Mouse (Mus musculus) lung, postnatal 36 days (tissue): ENCODE measurements around the gene St3gal5.
A peak's percentile ranks its signal among the peaks of the same experiment; 100 is the strongest.

Experiments
- DNase-seq: peaks from one replicate; pipeline ENCODE4 v3.0.0; 2022; ENCODE audit warnings: mixed read lengths

The St3gal5 gene

GRCm38 (mm10) chr6:72164321-72165275, 67.2 kb downstream of the St3gal5 start:
- DNase-seq: peak; percentile 95

- no peak for DNase-seq
Observed at GRCm38 (mm10) chr6:72165907-72166306, 68.5 kb downstream of the St3gal5 start.

- DNase-seq: no peak
Observed at GRCm38 (mm10) chr6:72171391-72171790, 74.0 kb downstream of the St3gal5 start.

- no peak for DNase-seq
Observed at GRCm38 (mm10) chr6:72173350-72173749, 76.0 kb downstream of the St3gal5 start.

DNA sequence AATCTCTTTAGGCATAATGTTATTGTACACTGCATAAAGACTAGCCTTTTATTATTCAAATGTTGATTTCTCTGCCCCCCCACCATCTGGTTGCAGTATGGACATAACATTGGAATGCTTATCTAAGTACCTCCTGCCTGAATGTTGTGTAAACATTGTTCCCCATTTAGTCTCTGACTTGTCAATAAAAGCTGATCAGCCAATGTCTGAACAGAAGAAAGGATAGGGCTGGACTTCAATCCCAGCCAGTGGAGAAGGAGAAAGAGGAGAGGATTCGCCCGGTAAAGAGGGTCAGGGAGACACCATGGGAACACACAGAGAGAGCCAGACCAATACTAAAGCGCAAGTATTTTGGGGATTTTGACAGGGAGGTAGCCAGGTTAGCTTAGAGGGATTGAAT, 78.0 kb downstream of the St3gal5 start:
- no peak for DNase-seq

DNA sequence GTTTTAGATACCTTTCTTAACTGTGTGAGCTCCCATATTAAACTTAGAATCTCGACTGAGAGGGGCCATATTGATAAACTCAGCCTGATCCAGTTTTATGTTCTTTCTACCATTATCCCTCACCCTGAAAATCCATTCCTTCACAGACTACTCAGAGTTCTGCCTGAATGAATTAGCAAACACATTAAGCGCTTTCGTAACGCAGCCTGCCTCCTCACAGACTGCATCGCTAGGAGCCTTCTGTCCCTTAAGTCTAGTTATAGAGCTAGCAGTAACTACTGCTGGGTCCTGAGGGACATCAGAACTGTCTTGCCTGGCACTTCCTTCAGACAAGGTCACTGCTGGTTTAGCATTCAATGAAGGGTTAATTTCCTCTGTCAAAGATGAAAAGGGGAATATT, 78.6 kb downstream of the St3gal5 start:
- no peak for DNase-seq

- DNase-seq: peak; percentile 27
Observed at GRCm38 (mm10) chr6:72177417-72177816, 80.0 kb downstream of the St3gal5 start.

DNA sequence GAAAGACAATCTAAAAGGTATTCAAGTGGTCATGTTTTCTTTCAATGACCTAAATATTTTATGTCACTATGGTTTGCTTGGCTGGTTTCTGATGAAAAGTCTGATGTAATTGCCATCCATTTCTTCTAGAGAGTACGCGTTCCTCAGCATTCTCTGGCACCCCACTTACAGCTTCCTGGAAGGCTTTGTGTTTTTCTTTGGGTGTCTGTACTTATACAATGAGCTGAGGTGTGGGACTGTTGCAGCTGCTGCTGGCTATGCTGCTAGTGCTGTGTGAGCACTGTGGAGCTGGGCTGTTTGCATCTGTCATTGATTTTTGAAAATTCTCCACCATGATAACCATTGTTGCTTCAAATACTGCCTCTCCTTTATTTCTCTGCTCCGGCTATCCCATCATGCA, 81.6 kb downstream of the St3gal5 start:
- DNase-seq: peak; percentile 50

DNA sequence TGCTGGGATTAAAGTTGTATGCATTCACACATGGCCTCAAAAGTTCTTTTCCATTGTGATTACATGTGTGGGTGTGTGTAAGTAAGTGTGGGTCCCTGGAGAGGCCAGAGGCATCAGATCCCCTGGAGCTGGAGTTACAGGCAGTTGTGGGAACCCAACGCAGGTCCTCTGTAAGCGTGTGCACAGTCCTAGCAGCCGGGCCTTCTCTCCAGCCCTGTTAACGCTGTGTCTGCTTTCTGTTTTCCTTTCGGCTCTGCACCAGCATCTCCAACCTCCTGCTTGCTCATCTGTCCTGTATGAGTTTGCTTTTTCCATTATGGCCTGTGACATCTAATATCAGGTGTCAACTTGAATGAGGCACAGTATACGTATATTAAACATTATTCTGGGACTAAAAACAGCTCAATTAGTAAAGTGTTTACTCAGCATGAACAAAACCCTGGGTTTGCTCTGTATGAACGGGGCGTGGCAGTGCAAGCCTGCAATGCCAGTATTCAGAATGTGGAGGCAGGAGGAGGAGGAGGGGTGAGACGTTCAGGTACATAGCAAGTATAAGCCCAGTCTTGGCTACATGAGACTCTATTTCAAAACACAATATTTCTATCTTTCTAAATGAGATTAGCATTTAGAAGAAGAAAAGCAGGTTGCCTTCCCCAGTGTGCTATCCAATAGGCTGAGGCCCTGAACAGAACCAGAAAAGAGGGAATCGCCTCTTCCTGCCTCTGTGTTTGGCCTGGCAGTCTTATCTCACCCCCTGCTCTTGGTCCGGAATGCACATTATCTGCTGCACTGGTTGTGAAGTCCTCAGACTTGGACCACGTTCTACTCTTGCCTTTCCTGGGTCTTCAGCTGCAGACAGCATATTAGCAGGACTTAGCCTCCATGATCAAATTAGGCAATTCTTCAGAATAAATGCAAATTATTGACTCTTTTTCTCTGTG, 82.4 kb downstream of the St3gal5 start:
- DNase-seq: peak; percentile 26

- DNase-seq: no peak
Observed at GRCm38 (mm10) chr6:72184576-72184975, 87.2 kb downstream of the St3gal5 start.

GRCm38 (mm10) chr6:72185893-72186490, 88.6 kb downstream of the St3gal5 start:
- DNase-seq: peak; percentile 90

DNA sequence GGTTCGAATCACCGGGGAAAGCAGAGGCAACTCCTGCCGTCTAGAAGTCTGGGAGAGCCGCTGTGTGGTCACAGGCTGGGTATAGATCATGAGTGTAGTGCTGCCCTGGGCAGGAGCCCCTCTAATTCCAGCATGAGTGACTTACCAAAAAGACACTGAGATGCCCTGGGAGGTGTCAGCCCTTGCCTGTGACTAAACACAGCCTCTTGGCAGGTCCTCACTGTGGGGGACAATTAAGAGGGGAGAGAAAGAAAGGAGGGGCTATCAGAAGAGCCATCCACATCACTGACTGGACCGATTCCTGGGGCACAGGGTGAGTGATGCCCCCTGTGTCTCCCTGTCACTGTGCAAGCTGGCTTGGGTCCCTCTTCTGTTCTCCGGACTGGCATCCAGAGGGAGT, 89.4 kb downstream of the St3gal5 start:
- DNase-seq: no peak

GRCm38 (mm10) chr6:72189061-72189863, 91.9 kb downstream of the St3gal5 start:
- DNase-seq: peak; percentile 66

GRCm38 (mm10) chr6:72190120-72190519, 92.7 kb downstream of the St3gal5 start:
- DNase-seq: no peak

- no peak for DNase-seq
Observed at GRCm38 (mm10) chr6:72190577-72190976, 93.2 kb downstream of the St3gal5 start.

DNA sequence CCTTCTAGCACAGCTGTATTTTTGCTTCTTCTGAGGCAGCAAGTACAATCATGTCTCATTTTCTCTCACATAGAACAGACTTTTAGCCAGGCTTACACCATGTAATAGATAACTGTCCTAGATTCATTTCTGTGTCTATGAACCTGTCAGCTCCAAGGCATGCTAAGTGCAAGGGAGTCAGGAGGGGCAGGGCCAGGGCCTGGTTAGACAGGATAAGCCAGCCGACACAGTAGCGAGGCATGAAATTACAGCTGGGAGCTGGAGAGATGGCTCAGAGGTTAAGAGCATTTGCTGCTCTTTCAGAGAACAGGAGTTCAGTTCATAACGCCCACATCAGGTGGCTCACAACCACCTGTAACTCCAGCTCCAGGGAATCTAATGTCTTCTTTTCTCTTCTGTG, 99.3 kb downstream of the St3gal5 start:
- no peak for DNase-seq

GRCm38 (mm10) chr6:72197515-72197914, 100.1 kb downstream of the St3gal5 start:
- DNase-seq: no peak

DNA sequence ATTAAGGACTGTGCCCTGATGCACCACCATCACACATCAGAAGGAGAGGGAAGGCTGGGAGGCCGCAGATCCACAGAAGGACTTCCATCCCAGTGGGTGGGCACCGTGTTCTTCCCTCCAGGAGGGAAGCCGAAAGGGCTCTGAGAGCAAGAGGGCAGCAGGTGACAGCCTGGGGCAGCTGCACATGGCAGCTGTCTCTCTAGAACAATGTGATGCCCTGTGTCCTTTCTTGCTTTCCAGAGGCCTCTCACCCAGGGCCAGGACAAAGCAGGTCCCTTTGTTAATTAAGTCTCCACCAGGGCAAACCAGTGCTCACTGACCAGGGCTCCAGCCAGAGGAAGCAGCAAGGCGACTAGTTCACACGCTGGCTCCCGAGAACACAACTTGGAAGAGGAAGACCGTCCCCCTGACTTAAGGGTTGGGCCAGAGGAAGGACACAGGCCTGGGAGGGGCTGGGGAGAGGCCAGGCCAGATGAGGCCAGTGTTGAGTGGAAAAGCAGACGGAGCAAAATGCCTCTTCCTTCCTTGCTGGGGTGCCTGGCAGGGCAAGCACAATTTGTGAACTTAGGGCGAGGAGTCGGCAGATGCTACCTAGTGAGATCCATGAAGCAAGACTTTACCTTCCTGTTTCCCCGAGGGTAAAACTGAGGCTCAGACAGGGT, 103.3 kb downstream of the St3gal5 start:
- peak; percentile 66 for DNase-seq

DNA sequence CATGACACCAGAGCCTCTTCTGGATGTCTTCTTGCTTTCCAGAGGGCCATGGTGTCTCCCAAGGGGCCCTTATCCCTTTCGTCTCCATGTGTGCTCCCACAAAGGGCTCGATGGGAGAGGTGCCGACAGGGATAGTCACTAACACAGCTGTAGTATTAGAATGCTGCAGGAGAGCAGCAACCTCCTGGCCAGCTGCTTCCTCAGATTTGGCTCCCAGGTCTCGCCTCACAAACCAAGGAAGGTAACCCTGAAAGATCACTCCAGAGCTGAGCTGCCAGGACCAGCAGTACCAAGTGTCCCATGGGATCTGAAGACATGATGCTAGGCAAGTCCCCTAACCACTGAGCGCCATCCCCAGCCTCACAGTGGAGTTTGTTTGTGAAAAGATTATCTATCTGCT, 105.3 kb downstream of the St3gal5 start:
- no peak for DNase-seq

GRCm38 (mm10) chr6:72203279-72203678, 105.9 kb downstream of the St3gal5 start:
- DNase-seq: no peak
